Mouse (Mus musculus) C2C12 (cell line): ENCODE data around the gene Vamp5.

Experiments
- CTCF ChIP-seq: IDR thresholded peaks from one replicate; pipeline ENCODE4 v1.5.1; 2011; ENCODE audit not compliant: control insufficient read depth, insufficient read depth, insufficient read length
- MAX ChIP-seq: IDR thresholded peaks from one replicate; pipeline ENCODE4 v1.6.1; 2011; ENCODE audit warnings: mild to moderate bottlenecking, control low read depth
- MYOG ChIP-seq: IDR thresholded peaks from one replicate; pipeline ENCODE4 v1.6.1; 2011; ENCODE audit not compliant: control insufficient read depth, insufficient read length; ENCODE audit errors: extremely low read depth
- USF1 ChIP-seq: IDR thresholded peaks from one replicate; pipeline ENCODE4 v1.6.1; 2011; ENCODE audit warnings: low read depth, mild to moderate bottlenecking, control low read depth, moderate library complexity

DNA sequence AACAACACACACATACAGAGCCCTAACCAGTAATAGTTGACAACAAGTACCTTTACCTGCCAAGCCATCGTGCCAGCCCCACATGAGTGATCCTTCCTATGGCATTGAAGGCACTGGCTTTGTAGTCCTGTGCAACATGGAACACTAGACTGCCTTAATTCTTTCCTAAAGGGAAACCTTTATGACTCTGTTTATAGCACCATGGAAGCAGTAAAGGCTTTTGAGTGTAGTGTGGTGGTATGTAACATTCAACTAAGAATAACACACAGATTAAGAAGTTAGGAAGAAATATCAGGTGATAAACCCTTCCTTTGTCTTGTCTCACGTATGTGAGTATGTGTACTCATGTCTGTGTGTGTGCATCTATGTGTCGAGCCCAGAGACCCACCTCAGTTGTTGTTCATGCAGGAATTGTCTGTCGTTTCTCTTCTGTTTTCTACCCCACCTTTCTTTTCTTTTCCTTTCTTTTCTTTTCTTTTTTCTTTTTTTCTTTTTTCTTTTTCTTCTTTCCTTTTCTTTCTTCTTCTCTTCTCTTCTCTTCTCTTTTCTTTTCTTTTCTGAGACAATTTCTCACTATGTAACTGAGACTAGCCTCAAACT, 13.3 kb downstream of the Vamp5 start, which contains the start of gene Rnf181:
- TF ChIP-seq CTCF (no peak), MYOG (no peak), USF1 (no peak), MAX (no peak)
